Mouse (Mus musculus) gastrocnemius, postnatal 10 days (tissue): Measurements from ENCODE around the gene Rftn1. TPM values are rescaled to one million over a fixed set of nuclear protein-coding genes. Genes with fewer than 3 reads are reported as not detected.

Source experiments
- DNase-seq: peaks from one replicate; pipeline ENCODE4 v3.0.0; 2021; ENCODE audit warnings: mixed read lengths
- total RNA-seq, 2 experiments: library from RNA; stranded (reverse); gene quantifications; 2 replicates each; pipeline ENCODE4 v1.2.3; 2021

Rftn1 gene
- total RNA-seq, 2 experiments from 2014 or later, result 57.9 to 62.0 TPM

DNA sequence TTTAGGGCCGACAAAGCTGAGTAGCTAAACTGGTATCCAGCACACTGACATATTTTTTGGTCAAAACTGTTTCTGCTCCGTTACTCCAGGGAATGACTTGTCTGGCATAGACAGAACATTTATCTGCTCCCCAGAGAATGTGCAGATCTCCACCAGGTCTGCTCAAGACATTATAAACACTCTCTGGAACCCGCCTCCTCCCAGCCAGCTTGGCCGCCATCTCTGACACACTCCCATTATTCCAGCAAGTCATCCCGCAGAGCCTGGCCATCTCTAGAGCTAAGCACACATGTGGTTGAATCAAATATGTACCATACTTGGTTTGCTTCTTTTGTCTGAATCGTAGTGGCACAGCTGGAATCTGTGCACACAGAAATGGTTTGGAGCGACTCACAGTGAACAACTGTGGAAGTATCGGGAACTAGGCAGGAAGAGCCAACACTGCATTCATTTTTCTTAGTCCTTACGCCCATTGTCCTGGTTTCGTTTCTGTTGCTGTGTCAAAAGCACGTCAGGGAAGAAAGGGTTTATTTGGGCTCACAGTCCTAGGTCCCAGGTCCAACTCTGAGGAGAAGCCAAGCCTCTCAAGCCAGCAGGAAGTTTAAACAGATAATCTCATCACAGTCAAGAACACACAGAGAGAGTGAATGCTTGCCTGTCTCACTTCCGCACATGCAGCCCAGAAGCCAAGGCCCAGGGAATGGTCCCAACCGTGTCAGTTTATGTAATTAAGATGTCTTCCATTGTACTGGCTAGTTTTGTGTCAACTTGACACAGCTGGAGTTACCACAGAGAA is 126.4 kb downstream of the Rftn1 start:
- no peak for DNase-seq

GRCm38 (mm10) chr17:50062649-50063048 is 127.8 kb downstream of the Rftn1 start:
- no peak for DNase-seq

GRCm38 (mm10) chr17:50061446-50061845 is 129.0 kb downstream of the Rftn1 start:
- no peak for DNase-seq

DNA sequence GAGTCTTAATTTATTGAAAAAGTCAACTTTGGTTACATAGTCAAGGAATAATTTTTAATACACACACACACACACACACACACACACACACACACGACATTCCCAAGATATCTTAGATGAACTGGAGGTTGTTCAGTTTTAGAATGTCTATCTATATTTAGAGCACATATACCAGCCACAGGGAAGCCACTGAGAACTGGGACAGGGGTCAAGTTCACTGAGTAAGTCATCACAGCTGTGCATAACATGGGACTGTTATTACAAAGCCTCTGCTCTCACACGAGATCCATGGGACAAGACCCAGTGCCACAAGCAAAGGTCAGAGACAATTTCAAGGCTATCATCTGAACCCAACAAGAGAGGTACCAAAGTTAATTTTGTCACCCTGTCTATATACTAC is 130.3 kb downstream of the Rftn1 start:
- DNase-seq, result no peak

DNA sequence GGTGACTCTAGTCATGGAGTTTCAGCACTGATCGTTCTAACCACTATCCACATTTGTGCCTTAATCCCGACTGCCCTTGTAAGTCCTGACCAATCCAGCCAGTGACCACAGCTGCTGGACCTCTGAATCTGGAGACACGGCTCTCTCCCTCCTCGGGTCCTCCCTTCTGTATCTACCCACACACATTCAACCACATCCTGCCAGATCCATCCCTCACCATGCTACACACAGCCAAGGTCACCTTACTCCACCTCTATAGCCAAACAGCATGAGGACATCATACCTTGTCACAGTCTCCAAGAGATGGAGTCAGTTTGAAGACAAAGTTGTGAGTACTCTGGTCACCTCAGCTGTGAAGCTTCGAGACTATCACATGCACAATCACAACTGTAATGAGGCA is 131.1 kb downstream of the Rftn1 start:
- DNase-seq, result no peak

GRCm38 (mm10) chr17:50055154-50055756 is 135.2 kb downstream of the Rftn1 start:
- peak; percentile 43 for DNase-seq

DNA sequence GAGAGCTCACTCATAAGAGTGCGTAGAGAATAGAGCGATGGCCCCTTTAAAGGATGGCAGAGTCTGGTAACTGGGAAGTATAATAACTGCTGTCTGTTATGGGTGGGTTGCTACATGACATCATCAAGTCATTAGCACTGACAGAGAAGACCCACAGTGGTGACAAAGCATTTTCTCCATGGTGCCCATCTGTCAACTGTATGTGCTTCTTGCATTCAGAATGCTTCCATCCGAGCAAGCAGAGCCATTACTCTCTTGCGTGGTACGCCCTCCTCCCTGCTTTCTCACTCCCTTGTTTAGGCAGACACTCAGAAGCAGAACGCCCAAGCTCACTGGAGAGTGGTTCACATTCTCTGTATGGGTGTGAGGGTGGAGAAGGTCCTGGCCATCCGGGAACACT is 135.9 kb downstream of the Rftn1 start:
- no peak for DNase-seq

- DNase-seq, result no peak
These were observed 136.5 kb downstream of the Rftn1 start for GRCm38 (mm10) chr17:50053961-50054360.

DNA sequence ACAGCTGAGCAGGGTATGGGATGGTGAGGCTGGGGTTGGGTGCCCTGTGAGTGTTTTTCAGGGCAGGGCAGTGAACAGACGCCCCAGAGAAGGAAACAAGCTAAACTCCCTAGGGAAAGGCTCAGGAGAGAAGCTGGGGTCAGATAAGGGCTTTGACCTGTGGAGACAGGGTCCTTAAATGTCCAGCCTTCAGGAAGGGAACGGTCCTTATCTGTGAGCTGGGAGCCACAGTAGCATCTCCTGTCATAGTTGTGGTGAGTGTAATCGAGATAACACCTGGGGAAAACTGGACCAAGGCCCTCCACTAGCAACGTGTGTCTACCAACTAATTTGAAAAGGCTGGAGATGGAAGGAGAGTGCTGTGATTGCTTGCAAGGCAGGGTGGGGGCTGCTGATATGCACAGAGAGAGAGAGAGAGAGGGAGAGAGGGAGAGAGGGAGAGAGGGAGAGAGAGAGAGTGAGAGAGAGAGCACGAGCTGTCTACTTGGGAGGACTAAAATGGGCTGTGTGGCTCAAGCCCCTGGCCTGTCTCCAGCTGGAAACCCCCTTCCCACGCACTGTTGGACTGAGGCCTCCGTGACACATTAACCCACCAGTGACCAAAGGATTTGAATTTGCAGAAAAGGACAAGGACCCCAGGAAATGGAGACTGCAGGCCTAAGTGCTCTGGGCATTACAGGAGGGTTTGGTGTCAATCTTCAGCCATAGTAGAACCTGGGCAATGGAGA is 137.6 kb downstream of the Rftn1 start:
- DNase-seq, result no peak

- no peak for DNase-seq
These were observed 140.0 kb downstream of the Rftn1 start for GRCm38 (mm10) chr17:50050456-50050855.

DNA sequence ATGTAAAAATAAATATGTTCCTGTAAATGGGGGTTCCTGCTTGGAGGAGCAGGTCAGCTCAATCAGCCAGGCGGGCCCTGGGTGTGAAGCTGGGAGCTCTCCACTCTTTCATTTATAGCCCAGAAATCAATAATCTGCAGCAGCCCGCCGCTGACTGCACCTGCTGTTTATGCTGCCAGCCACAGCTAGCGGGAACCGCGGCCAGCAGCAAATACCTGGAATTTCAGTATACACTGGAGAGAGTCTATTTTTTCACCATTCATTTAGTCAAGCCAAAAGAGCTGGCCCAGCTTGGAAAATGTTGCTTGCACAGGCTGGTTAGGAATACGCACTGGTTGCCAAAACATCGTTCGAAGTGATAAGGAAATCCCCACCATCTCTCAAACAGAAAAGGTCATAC is 142.3 kb downstream of the Rftn1 start:
- no peak for DNase-seq

GRCm38 (mm10) chr17:50047182-50047581 is 143.3 kb downstream of the Rftn1 start:
- DNase-seq, result no peak

GRCm38 (mm10) chr17:50040727-50041410 is 149.6 kb downstream of the Rftn1 start:
- no peak for DNase-seq

- no peak for DNase-seq
These were observed 152.4 kb downstream of the Rftn1 start for GRCm38 (mm10) chr17:50037882-50038665.

DNA sequence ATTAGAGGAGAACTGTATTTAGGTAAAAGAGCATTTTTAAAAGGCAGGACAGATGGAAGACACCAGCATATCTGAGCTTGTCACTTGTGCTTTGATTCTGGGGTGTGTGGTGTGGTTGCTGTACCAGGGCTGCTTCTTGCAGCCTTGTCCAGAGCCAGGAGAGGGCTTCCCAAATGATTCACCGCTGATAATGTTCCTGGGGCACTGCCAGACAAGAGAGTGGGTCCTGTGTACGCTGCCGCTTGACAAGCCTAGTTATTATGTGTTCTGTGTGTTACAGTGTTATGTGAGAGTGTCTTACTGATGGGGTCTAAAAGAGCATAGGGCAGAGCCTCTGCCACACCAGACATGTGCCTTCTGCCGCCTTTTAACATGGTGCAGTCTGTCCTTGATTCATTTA is 153.1 kb downstream of the Rftn1 start:
- DNase-seq, result no peak

- DNase-seq, result no peak
These were observed 153.6 kb downstream of the Rftn1 start for GRCm38 (mm10) chr17:50036751-50037385.

- DNase-seq, result no peak
These were observed 156.8 kb downstream of the Rftn1 start for GRCm38 (mm10) chr17:50033698-50034097.

GRCm38 (mm10) chr17:50031548-50032491 is 158.7 kb downstream of the Rftn1 start:
- no peak for DNase-seq

DNA sequence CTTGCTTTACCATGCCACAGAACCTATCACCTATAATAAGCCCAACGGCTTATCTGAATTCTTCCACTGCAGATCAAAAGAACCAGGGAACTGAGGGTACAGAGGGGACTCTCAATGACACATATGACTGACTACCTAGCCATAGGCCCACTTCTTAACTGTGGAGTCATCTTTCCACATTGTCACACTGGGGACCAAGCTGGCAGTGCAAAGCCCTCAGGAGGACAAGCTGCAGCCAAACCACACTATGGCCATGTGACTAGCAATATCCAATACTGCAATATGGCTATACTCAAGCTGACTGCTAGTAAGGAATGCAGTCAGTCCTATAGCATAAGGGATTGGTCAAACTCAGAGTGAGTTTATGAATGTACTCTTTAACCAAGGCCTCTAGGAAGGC is 164.8 kb downstream of the Rftn1 start:
- DNase-seq, result no peak

DNA sequence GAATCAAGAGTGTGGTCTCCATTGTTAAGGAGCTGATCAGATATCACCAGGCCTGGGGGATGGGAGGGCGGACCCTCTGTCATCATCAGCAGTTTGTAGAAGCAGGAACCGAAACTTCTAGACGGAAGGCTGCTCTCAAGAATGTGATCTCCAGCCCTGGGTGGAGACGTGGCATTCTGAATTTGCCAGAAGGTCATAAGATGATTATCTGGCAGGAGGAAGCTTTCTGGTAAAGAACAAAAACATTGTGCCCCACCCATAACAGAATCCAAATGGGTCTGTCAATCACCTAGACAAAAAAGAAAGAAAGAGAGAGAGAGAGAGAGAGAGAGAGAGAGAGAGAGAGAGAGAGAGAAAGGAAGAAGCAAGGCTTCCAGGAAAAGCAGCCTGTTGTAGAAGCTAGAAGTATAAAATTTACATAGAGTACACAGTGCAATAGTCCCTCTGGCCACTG is 165.3 kb downstream of the Rftn1 start:
- DNase-seq, result no peak
